Mouse (Mus musculus) left cerebral cortex, adult 8-10 months (tissue): ENCODE results near the gene B3gnt7. TPM values are rescaled to one million over a fixed set of nuclear protein-coding genes. Genes with fewer than 3 reads are reported as not detected.

Source experiments
- DNase-seq, 2 experiments: peaks; one replicate each; pipeline ENCODE4 v3.0.0; 2022; ENCODE audit warnings: low spot score in 2 of 2
- microRNA-seq, 2 experiments: library from miRNA; unstranded; fragments of <30 nt; microRNA quantifications; one replicate each; pipeline ENCODE4 v1.2.0; 2022
- total RNA-seq, 4 experiments: library from RNA; stranded (reverse); gene quantifications; 2 replicates each; pipeline ENCODE4 v1.2.4; 2022

Gene B3gnt7
- total RNA-seq, 4 experiments from 2014 or later: 0.72 to 1.4 (median 1.2) TPM

DNA sequence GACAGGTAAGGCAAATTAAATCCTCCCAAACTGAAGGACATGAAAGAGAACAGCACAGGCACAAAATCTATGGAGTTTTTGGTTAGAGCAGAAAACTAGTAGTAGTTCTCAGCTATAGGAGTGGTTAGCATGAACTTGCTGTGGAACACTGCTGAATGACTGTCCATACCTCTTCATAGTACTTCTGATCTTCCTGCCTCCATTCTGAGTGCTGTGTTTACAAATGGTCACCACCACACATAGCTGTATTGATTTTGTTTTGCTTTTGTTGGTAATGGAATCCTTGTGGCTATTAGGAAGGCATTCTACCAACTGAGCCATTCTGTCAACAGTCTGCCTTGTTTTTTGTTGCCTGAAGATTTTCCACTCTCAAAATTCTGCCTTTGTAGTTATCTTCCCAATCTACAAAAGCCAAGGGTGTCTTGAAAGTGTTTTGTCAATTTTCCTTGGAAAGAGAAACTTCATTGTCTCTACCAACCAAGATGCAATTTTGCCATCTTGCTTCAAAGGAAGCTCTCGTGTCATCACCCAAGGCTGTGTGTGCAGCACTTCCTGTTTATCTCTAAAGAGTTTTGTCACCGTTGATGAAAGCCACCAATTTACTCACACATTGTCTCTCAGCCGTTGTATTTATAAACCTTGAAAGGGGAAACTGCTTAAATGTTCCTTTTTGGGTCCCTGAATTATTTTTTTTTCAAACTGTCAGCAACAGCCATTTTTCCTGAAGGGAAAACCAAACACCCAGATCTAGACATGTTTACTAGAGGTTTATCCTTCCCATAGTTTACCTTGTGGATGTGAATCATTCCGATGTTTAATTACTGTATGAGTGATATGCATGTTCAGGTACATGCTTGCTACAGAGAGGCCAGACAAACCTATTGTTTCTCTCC, 41.6 kb downstream of the B3gnt7 start:
- DNase-seq: no peak

DNA sequence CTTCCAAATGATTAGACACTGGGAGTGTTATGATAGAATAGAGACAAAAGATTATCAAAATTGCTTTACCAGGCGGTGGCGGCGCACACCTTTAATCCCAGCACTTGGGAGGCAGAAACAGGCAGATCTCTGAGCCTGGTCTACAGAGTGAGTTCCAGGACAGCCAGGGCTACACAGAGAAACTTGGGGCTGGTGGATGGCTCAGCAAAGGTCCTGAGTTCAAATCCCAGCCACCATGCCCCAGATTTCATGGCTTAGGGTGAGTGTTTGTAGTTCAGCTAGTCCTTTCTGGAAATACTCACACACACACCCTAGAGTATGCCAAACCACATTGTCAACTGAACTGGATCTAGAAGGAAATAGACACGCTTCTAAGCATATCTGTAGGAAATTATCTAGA, 42.4 kb downstream of the B3gnt7 start:
- no peak for DNase-seq

DNA sequence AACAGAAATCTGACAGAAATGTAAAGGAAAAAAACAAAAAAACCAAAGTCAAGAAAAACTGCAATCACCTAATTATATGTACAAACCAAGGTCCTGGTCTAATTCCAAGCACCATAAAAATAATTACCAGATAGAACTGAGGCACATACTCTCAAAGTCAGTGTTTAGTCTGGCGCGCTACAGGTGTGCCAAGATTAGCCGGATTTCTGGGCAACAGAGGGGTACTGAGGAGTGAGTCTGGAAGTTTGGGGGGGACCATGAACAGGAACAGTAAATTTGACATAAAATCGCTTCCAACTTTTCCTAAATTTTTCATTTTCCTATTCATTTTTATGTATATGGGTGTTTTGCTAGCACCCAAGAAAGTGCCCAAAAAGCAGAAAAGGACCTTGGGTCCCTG, 43.3 kb downstream of the B3gnt7 start:
- no peak for DNase-seq

DNA sequence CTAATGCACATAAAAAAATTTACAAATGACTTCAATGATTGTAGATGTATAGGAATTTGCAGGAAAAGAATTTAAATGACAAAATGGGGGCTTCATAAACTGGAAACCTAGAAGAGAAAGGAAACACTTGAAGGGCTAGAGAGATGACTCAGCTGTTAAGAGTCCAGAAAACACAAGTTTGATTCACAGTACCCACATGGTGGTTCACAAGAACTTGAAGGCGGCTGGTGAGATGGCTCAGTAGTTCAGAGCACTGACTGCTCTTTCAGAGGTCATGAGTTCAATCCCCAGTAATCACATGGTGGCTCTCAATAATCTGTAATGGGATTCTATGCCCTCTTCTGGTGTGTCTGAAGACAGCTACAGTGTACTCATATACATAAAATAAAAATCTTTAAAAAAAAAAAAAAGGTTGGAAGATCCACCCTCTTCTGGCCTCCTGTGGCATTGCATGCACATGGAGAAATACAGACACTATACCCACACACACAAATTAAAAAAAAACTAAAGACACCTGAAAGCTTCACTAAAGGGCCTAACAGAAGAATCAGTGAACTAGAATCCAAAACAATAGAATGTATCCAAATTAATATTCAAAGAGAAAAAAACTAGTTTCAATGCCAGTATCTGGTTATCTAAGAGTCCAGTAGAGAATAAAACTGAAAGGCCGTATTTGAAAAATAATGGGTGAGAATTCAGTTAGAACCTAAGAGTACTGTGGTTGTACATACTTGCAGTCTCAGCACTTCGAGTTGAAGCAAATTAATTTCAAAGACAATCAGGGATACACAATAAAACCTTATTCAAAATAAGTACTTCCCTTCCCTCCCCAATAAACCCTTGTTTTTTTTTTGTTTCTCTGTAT, 44.5 kb downstream of the B3gnt7 start:
- DNase-seq: no peak

DNA sequence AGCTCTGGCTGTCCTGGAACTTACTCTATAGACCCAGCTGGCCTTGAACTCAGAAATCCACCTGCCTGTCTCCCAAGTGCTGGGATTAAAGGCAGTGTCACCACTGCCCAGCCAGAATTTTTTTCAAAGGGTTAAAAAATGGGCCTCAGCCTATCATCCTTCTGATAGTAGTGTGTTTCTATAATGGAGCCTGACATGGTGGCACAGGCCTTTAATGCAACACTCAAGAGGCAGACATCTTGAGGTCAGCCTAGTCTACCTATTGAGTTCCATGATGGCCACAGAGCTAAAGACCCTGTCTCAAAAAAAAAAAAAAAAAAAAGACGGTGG, 45.0 kb downstream of the B3gnt7 start:
- DNase-seq: no peak

DNA sequence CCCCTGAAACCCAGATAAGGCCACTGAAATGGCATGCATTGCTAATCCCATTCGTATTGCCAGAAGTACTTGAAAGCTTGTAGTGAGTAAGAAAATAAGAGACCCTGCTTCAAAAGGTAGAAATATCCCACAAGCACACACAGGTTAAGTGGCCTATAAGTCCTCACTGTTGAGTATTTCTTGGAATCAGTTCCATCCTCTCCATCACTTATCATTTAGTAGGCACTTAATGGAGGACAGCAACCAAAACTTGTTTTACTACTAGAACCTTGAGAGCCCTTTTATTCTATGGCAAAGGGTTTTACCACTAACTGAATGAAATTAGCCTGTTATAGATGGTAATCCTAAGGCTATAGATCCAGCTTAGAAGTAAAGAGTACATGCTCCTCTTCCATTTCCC, 45.5 kb downstream of the B3gnt7 start:
- DNase-seq: no peak

DNA sequence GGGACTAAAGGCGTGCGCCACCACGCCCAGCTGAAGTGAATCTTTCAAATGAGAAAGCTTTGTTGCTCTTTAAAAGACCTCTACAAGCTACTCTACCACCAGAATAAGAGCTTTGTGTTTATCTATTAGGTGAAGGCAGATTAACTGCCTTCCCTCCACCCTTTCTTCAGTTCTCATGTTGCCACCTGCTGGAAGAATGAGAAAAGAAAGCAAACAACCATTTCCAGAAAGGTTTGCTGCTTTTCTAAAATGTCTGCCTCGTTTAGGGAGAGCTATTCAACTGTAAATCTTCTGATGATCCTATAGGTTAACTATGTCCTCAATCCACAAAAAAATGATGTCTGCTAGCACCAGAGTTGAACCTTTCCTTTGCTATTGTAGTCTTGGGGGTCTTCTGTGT, 46.2 kb downstream of the B3gnt7 start:
- DNase-seq: no peak

DNA sequence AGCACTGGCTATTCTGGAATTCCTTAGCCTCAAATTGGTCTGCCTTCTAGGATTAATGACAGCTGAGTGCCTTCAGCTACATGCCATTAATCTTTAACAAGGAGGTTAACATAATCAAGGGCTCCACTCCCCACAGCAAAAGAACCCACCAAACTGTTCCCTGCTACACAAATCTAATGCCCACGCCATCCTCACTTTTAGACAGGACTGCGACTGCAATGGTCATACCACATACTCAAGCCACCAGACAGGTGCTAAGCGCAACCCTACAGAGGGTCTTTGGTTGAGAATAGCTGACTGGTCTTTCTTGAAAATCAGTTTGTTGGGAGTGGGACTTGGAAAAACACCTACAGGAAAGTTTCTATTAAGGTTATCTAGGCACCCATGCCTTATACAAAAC, 46.6 kb downstream of the B3gnt7 start:
- no peak for DNase-seq

DNA sequence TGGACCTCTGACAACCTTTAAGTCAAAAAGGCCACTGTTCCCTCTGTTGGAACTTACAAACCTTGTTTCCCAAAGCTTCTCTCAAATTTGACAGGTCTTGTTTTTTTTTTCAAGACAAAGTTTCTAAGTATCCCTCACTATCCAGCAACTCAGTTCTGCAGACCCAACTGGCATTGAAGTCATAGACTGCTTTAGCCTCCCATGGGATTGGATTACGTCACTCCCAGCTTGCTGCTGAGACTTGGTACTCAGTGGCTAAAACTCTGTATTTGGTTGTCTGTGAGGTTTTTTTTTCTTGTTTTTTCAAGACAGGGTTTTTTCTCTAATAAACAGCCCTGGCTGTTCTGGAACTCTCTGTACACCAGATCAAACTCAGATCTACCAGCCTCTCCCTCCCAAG, 47.1 kb downstream of the B3gnt7 start:
- DNase-seq: no peak

DNA sequence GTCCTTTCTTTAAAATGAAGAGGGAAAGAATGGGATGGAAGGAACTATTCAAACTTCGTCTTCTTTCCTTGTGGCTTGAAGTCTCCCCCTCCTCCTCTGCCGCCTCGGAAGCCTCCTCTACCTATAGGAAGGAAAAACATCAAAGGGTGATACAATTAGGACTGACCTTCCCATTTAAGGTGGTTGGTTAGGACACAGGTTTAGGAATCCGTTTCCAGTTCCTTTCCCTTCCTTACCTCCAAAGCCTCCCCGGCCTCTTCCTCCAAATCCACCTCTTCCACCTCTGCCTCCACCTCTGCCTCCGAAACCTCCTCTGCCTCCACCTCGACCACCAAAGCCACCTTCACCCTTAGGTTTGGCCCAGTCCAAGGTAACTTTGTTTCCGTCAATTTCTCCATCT, 47.9 kb downstream of the B3gnt7 start:
- DNase-seq: no peak

DNA sequence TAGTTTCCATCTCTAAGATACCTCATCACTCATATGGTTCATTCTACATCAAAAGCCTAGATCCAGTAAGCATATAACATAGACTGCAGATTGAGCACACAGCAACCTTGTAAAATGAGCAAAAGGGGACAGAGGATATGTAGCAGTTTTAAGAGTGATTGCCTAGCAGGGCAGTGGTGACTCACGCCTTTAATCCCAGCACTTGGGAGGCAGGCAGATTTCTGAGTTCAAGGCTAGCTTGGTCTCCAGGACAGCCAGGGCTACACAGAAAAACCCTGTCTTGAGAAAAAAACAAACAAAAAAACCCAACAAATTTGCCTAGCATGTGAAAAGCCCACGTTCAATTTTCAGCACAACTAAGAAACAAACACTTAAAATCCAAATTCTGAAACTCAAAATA, 51.6 kb downstream of the B3gnt7 start:
- no peak for DNase-seq

Small RNAs within 50 kb of the gene (microRNA-seq; reads per million reads assigned to microRNA genes)
- gene mmu-mir-3535: 44.8 to 63.3 reads per million in 2 experiments

Other genes with a start within 250 kb of the B3gnt7 start
- 100 to 1,000 TPM; 121 to 131 (median 126) TPM for gene Psmd1, start 238.4 kb upstream of the B3gnt7 start, total RNA-seq
- gene Htr2b, start 190.9 kb upstream of the B3gnt7 start, total RNA-seq: under 1 TPM in 1 of 4 experiments, not detected in 3; 0.98 TPM
- gene Gm21972, start 169.2 kb upstream of the B3gnt7 start, total RNA-seq: 1 to 10 TPM; 2.2 to 6.9 (median 5.0) TPM
- gene Armc9, start 148.1 kb upstream of the B3gnt7 start, total RNA-seq: 10 to 100 TPM; 36.7 to 41.4 (median 38.8) TPM
- gene Ncl, start 56.6 kb downstream of the B3gnt7 start, total RNA-seq: 100 to 1,000 TPM; 151 to 166 (median 164) TPM
- under 1 TPM in 2 of 4 experiments, not detected in 2; 0.37 to 0.59 TPM for gene Nmur1, start 123.4 kb downstream of the B3gnt7 start, total RNA-seq
- not detected for gene Tex44, start 123.5 kb downstream of the B3gnt7 start, total RNA-seq
- gene Ptma, start 223.9 kb downstream of the B3gnt7 start, total RNA-seq: 100 to 1,000 TPM; 407 to 432 (median 416) TPM